Mouse (Mus musculus) adrenal gland, postnatal 14 days (tissue): ENCODE data around the gene Cep83. TPM values are rescaled to one million over a fixed set of nuclear protein-coding genes. Genes with fewer than 3 reads are reported as not detected.
A peak's percentile ranks its signal among the peaks of the same experiment; 100 is the strongest.

ENCODE experiments used
- DNase-seq: peaks from one replicate; pipeline ENCODE4 v3.0.0; 2021; ENCODE audit warnings: mixed read lengths
- total RNA-seq: library from RNA; stranded (reverse); gene quantifications from 2 replicates; pipeline ENCODE4 v1.2.3, GENCODE M21; 2021

The Cep83 gene
- total RNA-seq, 1 experiment from 2014 or later: 13.5 TPM

- DNase-seq: no peak
Observed at GRCm38 (mm10) chr10:94779319-94779718, 90.9 kb downstream of the Cep83 start.

- DNase-seq: no peak
Observed at GRCm38 (mm10) chr10:94780618-94781262, 92.3 kb downstream of the Cep83 start.

- DNase-seq: peak; percentile 80
Observed at GRCm38 (mm10) chr10:94789205-94789604, 100.8 kb downstream of the Cep83 start.

GRCm38 (mm10) chr10:94793914-94794313, 105.5 kb downstream of the Cep83 start:
- DNase-seq: no peak

- DNase-seq: no peak
Observed at GRCm38 (mm10) chr10:94794666-94795244, 106.3 kb downstream of the Cep83 start.

- DNase-seq: no peak
Observed at GRCm38 (mm10) chr10:94798128-94798527, 109.7 kb downstream of the Cep83 start.

- no peak for DNase-seq
Observed at GRCm38 (mm10) chr10:94799485-94800239, 111.2 kb downstream of the Cep83 start.

- no peak for DNase-seq
Observed at GRCm38 (mm10) chr10:94800677-94801354, 112.4 kb downstream of the Cep83 start.

- DNase-seq: no peak
Observed at GRCm38 (mm10) chr10:94804029-94804908, 115.8 kb downstream of the Cep83 start.

- no peak for DNase-seq
Observed at GRCm38 (mm10) chr10:94804909-94805220, 116.4 kb downstream of the Cep83 start.

- DNase-seq: no peak
Observed at GRCm38 (mm10) chr10:94807323-94807722, 118.9 kb downstream of the Cep83 start.

GRCm38 (mm10) chr10:94808275-94808674, 119.8 kb downstream of the Cep83 start:
- DNase-seq: no peak

GRCm38 (mm10) chr10:94809946-94810472, 121.6 kb downstream of the Cep83 start:
- DNase-seq: no peak

- no peak for DNase-seq
Observed at GRCm38 (mm10) chr10:94811907-94812851, 123.7 kb downstream of the Cep83 start.

- DNase-seq: no peak
Observed at GRCm38 (mm10) chr10:94818127-94818526, 129.7 kb downstream of the Cep83 start.

- DNase-seq: no peak
Observed at GRCm38 (mm10) chr10:94818781-94819665, 130.6 kb downstream of the Cep83 start.

- DNase-seq: no peak
Observed at GRCm38 (mm10) chr10:94823971-94824760, 135.7 kb downstream of the Cep83 start.

- DNase-seq: no peak
Observed at GRCm38 (mm10) chr10:94825951-94826350, 137.5 kb downstream of the Cep83 start.

- DNase-seq: no peak
Observed at GRCm38 (mm10) chr10:94826436-94826835, 138.0 kb downstream of the Cep83 start.
